Mouse (Mus musculus): Measurements from ENCODE around the gene Apol10b. TPM values are rescaled to one million over a fixed set of nuclear protein-coding genes. Genes with fewer than 3 reads are reported as not detected.

Gene Apol10b
- polyA plus RNA-seq, 1 experiment from 2014 or later: 0.18 TPM

Other genes starting within 250 kb of the Apol10b start
- gene Apol7a, start 197.0 kb downstream of the Apol10b start, polyA plus RNA-seq (2015; fragmentation: Nextera tagmentation; extraction: Ambion mirVana): 9.0 and 17.9 TPM in 2 replicates
- not detected in 2 replicates for gene Apol9a, start 185.0 kb downstream of the Apol10b start, polyA plus RNA-seq (2015; fragmentation: Nextera tagmentation; extraction: Ambion mirVana)
- gene Apol7b, start 148.6 kb downstream of the Apol10b start, polyA plus RNA-seq (2015; fragmentation: Nextera tagmentation; extraction: Ambion mirVana): 0.19 TPM in 1 of 2 replicates, not detected in the other
- gene Apol10a, start 119.1 kb downstream of the Apol10b start, polyA plus RNA-seq (2015; fragmentation: Nextera tagmentation; extraction: Ambion mirVana): not detected in 2 replicates
- gene Apol11a, start 87.9 kb downstream of the Apol10b start, polyA plus RNA-seq (2015; fragmentation: Nextera tagmentation; extraction: Ambion mirVana): not detected in 2 replicates
- 0.46 and 0.75 TPM in 2 replicates for gene Apol7c, start 62.8 kb downstream of the Apol10b start, polyA plus RNA-seq (2015; fragmentation: Nextera tagmentation; extraction: Ambion mirVana)
- gene 1700025B11Rik, start 34.2 kb downstream of the Apol10b start, polyA plus RNA-seq (2015; fragmentation: Nextera tagmentation; extraction: Ambion mirVana): not detected in 2 replicates
- gene Gm36245, start 3.1 kb upstream of the Apol10b start, polyA plus RNA-seq (2015; fragmentation: Nextera tagmentation; extraction: Ambion mirVana): not detected in 2 replicates
- 0.19 and 0.41 TPM in 2 replicates for gene Apol11b, start 47.2 kb upstream of the Apol10b start, polyA plus RNA-seq (2015; fragmentation: Nextera tagmentation; extraction: Ambion mirVana)
- gene Apol7e, start 102.7 kb upstream of the Apol10b start, polyA plus RNA-seq (2015; fragmentation: Nextera tagmentation; extraction: Ambion mirVana): 0.17 and 0.35 TPM in 2 replicates
- gene Apol9b, start 132.9 kb upstream of the Apol10b start, polyA plus RNA-seq (2015; fragmentation: Nextera tagmentation; extraction: Ambion mirVana): 0.37 TPM in 1 of 2 replicates, not detected in the other
- gene Apol8, start 160.9 kb upstream of the Apol10b start, polyA plus RNA-seq (2015; fragmentation: Nextera tagmentation; extraction: Ambion mirVana): 1.2 TPM in 2 replicates
- 54.5 and 63.5 TPM in 2 replicates for gene Myh9, start 246.1 kb upstream of the Apol10b start, polyA plus RNA-seq (2015; fragmentation: Nextera tagmentation; extraction: Ambion mirVana)